Mouse (Mus musculus) liver, embryonic 14.5 days (tissue): ENCODE data around the gene Rag1. TPM values are rescaled to one million over a fixed set of nuclear protein-coding genes. Genes with fewer than 3 reads are reported as not detected.

Experiments
- ATAC-seq: fragments of 200-750 bp; cut with Nextera tagmentation; 2 replicates; pipeline ENCODE4 v1.8.0; 2017; ENCODE audit warnings: moderate number of reproducible peaks, mild to moderate bottlenecking, moderate library complexity; ENCODE audit not compliant: insufficient read depth
- DNase-seq, 3 experiments: peaks; one replicate each; pipeline ENCODE4 v3.0.0-alpha.2; 2012 to 2013; ENCODE audit warnings: low read depth in 3 of 3, low spot score in 3 of 3
- H3K27ac ChIP-seq: fragments of 300-500 bp; sonication (generic); 2 replicates; pipeline ENCODE4 v1.5.1; 2014; ENCODE audit warnings: moderate library complexity, mild to moderate bottlenecking, control low read depth, inconsistent platforms
- H3K27me3 ChIP-seq: fragments of 300-500 bp; sonication (generic); 2 replicates; pipeline ENCODE4 v1.6.1; 2014; ENCODE audit warnings: mild to moderate bottlenecking, low read length, moderate library complexity; ENCODE audit not compliant: control insufficient read depth, insufficient read depth
- H3K36me3 ChIP-seq: fragments of 300-500 bp; sonication (generic); replicated peaks from 2 replicates; pipeline ENCODE4 v1.6.1; 2014; ENCODE audit warnings: low read depth; ENCODE audit not compliant: control insufficient read depth, insufficient read depth
- H3K4me1 ChIP-seq, 2 experiments: fragments of 200-500 bp in 1 of 2; fragments of 300-500 bp in 1 of 2; sonication (generic) in 1 of 2; replicated peaks; 2 replicates each; pipeline ENCODE4 v1.6.1; 2012 to 2014; ENCODE audit warnings: antibody characterized with exemption in 1 of 2, inconsistent platforms in 1 of 2, low read length in 1 of 2; ENCODE audit not compliant: control insufficient read depth in 2 of 2, insufficient read depth in 2 of 2
- H3K4me2 ChIP-seq: fragments of 300-500 bp; sonication (generic); 2 replicates; pipeline ENCODE4 v1.6.1; 2014; ENCODE audit warnings: low read depth, mild to moderate bottlenecking, control low read depth, moderate library complexity
- H3K4me3 ChIP-seq, 2 experiments: fragments of 200-500 bp in 1 of 2; fragments of 300-500 bp in 1 of 2; sonication (generic) in 1 of 2; 2 replicates each; pipeline ENCODE4 v1.5.1; 2012 to 2014; ENCODE audit warnings: low read depth in 2 of 2, low read length in 2 of 2, mild to moderate bottlenecking in 2 of 2, control low read depth in 1 of 2, inconsistent platforms in 1 of 2, moderate library complexity in 1 of 2; ENCODE audit not compliant: insufficient read depth in 1 of 2
- H3K9ac ChIP-seq: fragments of 300-500 bp; sonication (generic); replicated peaks from 2 replicates; pipeline ENCODE4 v1.6.1; 2014; ENCODE audit warnings: mild to moderate bottlenecking, control low read depth, moderate library complexity
- H3K9me3 ChIP-seq: fragments of 300-500 bp; sonication (generic); 2 replicates; pipeline ENCODE4 v1.6.1; 2016; ENCODE audit warnings: low read length, mixed read lengths; ENCODE audit not compliant: control insufficient read depth
- CTCF ChIP-seq: IDR thresholded peaks from 2 replicates; pipeline ENCODE4 v1.5.1; 2016; ENCODE audit warnings: antibody characterized with exemption, low read depth, control low read depth
- EP300 ChIP-seq: IDR thresholded peaks from 2 replicates; pipeline ENCODE4 v1.6.1; 2016; ENCODE audit warnings: antibody characterized with exemption, low read depth
- WGBS: fragments of 180-500 bp; shearing (Covaris S2); extraction: QIAGEN DNeasy Blood & Tissue Kit; methylation state at CpG from one replicate; pipeline ENCODE4 v1.1.7; 2014; ENCODE audit not compliant: insufficient replicate concordance; 5-methylcytosine and 5-hydroxymethylcytosine counted together
- polyA plus RNA-seq, 2 experiments: library from polyadenylated mRNA; depleted of rRNA in 1 of 2; stranded (reverse) in 1 of 2; unstranded in 1 of 2; fragments of >200 nt; fragmentation: Nextera tagmentation in 1 of 2; extraction: Ambion mirVana in 1 of 2; gene quantifications; 2 replicates each; pipeline versions ENCODE4 v1.2.1 to v1.2.3; 2012 to 2014

The Rag1 gene
- polyA plus RNA-seq, 2 experiments: 0.19 to 0.32 TPM

DNA sequence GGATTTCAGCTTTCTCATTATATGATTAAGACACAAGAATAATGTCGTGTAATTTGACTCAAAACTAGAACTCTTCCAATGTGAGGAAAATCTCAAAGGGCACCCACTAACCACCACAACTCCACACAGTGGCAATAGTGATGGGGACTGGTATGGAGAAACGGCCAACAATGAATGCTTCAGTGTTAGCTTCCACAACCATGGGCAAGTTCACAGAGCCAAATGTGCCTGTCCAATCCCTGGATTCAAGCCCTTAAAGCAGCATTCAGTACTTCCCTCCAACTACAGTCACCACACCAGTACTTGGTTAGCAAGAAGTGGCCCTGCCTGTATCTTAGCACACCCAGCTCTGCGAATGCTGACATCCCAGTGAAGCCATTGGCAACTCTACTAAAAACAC lies 38.4 kb downstream of the Rag1 start:
- 66% methylated on average over 3 of the region's 3 CpGs for WGBS
- H3K27ac ChIP-seq: no peak overlapping the region
- no peaks in the 10 kb centered on the region for H3K36me3 ChIP-seq
- no peaks in the 10 kb centered on the region for H3K27me3 ChIP-seq
- H3K4me2 ChIP-seq: no peak overlapping the region
- ATAC-seq (no peak), DNase-seq (no peak)
- H3K4me1 ChIP-seq: no peaks in the 10 kb centered on the region
- H3K9me3 ChIP-seq: no peaks in the 10 kb centered on the region
- no peak overlapping the region for H3K9ac ChIP-seq
- H3K4me3 ChIP-seq: no peak overlapping the region
- TF ChIP-seq CTCF (no peak), EP300 (no peak)

DNA sequence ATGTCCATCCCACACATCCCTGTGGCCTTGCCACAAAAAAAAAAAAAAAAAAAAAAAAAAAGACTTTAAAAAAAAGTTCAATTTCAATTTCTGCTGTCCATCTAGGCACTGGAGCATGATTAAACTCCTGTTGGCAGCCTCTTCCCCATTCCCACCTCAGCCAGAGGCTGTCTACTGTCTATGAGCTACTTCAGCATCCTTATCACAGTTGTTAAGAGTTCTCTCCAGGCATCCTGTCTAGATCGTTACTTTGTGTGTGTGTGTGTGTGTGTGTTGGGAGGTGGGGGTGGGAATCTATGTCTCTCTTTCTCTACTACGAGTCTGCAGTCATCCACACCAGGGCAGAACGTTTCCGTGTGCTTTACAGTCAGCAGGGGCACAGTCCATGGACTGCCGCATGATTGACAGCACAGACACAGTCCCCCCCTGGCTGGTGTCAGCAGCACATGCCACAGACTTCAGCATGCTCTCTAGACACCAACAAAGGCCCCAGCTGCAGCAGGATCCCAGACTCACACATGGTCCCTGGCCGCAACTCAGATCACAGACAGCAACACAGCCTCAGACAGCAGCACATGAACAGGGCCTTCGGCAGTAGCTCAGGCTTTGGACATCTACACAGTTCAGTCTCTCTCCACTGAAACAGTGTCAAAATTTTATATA lies 40.9 kb downstream of the Rag1 start:
- no peak overlapping the region for H3K4me3 ChIP-seq
- no peak for DNase-seq
- no peak overlapping the region for H3K9ac ChIP-seq
- no peaks in the 10 kb centered on the region for H3K4me1 ChIP-seq
- WGBS: 62% methylated on average over 7 of the region's 7 CpGs
- peak; percentile 26; the same call in 1 of the 2 replicates for ATAC-seq
- no peak for TF ChIP-seq EP300
- H3K36me3 ChIP-seq: no peaks in the 10 kb centered on the region
- H3K27me3 ChIP-seq: no peaks in the 10 kb centered on the region
- H3K9me3 ChIP-seq: no peaks in the 10 kb centered on the region
- no peak overlapping the region for H3K4me2 ChIP-seq
- no peak overlapping the region for H3K27ac ChIP-seq

DNA sequence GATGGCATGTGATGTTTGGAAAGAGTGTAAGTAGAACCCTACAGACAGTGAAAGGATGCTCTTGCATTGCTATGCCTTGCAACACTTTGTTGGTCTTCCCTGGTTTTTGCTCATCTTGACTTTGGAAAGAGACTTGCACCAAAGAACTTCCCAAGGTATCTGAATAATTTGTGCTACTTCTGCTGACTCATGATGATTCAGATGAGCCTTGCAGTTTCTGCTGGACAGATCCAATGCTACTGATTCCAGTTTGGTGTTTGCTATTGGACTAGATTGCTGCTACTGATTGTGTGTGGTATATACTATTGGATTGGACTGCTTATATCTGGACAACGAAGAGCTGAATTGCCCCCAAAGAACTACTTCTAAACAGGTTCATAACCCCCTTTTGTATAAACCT lies 46.2 kb downstream of the Rag1 start:
- ATAC-seq: no peak
- 60% methylated on average over 1 of the region's 1 CpGs for WGBS

DNA sequence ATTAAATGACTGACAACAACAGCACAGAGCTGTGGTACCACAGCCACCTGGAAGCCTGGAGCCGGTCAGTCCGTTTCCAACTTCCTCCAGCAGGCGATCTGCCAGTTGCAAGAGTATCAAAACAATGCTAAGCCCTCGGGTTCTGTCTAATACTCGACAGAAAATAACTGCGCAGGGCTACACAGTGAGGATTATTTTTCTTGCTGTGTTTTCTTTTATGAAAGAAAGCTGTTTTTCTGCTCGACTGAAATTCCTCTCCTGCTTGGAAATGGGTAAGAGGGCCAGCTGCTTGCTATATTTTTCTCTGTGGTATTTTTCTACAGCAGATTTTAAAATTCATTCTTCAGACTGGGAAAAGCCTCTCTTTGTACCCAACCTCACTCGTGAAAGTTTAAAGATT lies 48.6 kb downstream of the Rag1 start:
- Histone ChIP-seq H3K4me2 (no peak overlapping the region), H3K9ac (no peak overlapping the region), H3K27me3 (no peaks in the 10 kb centered on the region), H3K9me3 (no peaks in the 10 kb centered on the region), H3K36me3 (no peaks in the 10 kb centered on the region), H3K4me3 (no peak overlapping the region), H3K4me1 (no peaks in the 10 kb centered on the region), H3K27ac (no peak overlapping the region)
- ATAC-seq (no peak), DNase-seq (no peak)
- TF ChIP-seq EP300: no peak
- no peak for TF ChIP-seq CTCF
- 44% methylated on average over 8 of the region's 8 CpGs for WGBS

More for the DNA sequence above, 46.2 kb downstream of the Rag1 start:
- no peak for TF ChIP-seq CTCF
- no peak for TF ChIP-seq EP300
- H3K4me1 ChIP-seq: no peaks in the 10 kb centered on the region
- no peak overlapping the region for H3K4me3 ChIP-seq
- H3K9me3 ChIP-seq: no peaks in the 10 kb centered on the region
- DNase-seq: peak in 1 of 3 experiments; percentile 3
- no peaks in the 10 kb centered on the region for H3K27me3 ChIP-seq
- H3K27ac ChIP-seq: no peak overlapping the region
- no peak overlapping the region for H3K4me2 ChIP-seq
- no peak overlapping the region for H3K9ac ChIP-seq
- H3K36me3 ChIP-seq: no peaks in the 10 kb centered on the region

DNA sequence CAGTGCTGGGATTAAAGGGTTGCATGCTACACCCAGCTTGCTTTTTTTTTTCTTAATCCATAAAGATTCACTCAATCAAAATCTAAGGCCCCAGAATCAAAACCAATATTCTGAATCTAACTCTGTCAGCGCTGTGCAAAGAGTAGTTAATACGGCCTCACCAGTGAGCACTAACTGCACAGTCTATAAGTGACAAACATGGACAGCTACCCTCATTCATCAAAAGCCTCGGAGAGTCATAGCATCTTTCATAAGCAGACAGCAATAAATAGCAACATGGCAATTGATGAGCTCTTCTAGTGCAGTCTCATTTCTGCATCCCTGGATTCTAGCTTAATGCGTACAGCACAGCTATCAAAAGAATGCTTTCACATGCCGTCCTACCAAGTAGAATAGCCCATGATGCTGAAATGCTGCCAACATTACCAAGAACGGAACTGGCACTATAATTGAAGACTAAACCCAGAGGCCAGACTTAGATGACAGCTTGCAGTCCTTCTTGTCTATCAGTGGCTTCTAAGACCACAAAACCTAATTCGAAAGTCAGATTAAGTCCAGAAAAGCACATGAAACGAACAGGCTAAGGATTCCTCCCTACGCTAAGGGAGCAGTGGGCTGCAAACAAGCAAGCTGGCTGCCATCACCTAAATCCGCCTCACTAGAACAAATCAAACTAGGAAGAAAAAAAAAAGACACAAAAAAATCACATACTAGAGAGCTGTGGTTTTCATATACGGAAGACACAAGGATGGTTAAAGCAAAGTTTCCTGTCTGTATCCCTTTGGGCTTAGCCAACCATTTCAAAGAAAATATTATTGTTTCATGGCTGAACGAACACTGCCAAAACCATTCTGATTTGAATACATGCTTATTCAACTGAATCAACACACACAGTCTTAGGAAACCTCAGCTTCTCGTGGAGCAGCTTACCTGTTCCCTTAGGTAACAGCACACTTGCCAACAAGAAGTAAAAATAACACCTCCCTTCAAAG lies 50.8 kb downstream of the Rag1 start:
- DNase-seq: no peak
- Histone ChIP-seq H3K9ac (no peak overlapping the region), H3K27me3 (no peaks in the 10 kb centered on the region), H3K4me3 (no peak overlapping the region), H3K4me1 (no peaks in the 10 kb centered on the region), H3K9me3 (no peaks in the 10 kb centered on the region), H3K27ac (no peak overlapping the region), H3K36me3 (no peaks in the 10 kb centered on the region), H3K4me2 (no peak overlapping the region)
- TF ChIP-seq EP300 (no peak), CTCF (no peak)
- no peak for ATAC-seq
- WGBS: 63% methylated on average over 13 of the region's 13 CpGs
